Mouse (Mus musculus) ovary, postnatal 10 days (tissue): ENCODE results near the gene Setdb1.
A peak's percentile ranks its signal among the peaks of the same experiment; 100 is the strongest.

ENCODE experiments used
- DNase-seq: peaks from one replicate; pipeline ENCODE4 v3.0.0; 2022; ENCODE audit warnings: low spot score

Gene Setdb1

DNA sequence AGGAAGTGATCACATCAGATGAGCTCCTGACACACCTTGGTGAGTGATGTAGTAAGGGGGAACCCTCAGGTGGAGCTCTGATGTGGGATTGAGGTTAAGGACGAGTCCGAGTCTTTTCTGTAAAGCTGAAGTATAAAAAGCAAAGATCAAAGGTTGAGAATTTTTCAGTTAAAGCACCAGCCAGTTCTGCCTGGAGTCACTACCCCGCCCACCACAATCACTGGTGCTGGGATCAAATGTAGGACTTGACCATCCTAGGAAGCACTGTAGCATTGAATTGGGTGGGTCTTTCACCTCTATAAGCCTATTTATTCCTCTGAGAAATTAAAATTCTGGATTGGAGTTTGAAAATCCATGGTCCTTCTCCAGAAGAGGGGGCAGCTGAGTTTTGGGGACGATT is 66.0 kb downstream of the Setdb1 start:
- DNase-seq = no peak

DNA sequence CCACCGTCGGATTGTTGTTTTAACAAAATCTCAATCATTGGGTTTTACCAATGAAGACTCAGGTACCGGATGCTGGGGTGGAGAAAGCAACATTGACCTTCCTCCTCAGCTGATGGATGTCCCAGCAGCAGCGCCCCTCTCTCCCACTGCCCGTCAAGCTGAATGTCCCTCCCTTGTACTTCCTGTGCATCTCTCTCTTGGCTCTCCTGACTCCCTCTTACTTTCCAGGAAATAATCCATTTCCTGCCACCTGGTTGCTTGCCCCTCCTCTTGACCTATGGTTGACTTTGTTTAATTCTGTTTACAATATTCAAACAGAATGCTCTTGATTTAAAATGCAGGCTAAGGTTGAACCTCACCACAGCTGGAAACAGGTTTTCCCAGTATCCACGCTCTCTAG is 66.8 kb downstream of the Setdb1 start:
- no peak for DNase-seq

DNA sequence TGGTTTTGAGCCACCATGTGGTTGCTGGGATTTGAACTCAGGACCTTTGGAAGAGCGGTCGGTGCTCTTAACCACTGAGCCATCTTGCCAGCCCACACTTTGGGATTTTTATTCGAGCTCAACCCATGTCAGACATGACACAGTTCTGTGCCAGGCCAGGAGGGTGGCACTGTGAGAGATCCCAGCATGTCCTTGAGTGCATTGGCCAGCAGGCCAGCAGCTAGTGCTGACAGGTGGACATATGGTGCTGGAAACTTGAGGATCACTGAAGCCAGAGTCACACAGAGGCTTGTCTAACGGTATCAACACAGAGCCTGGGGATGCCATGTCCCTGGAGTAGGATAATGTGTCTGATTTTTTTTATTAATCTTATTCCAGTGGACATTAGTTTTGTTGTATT is 67.6 kb downstream of the Setdb1 start:
- DNase-seq = no peak

DNA sequence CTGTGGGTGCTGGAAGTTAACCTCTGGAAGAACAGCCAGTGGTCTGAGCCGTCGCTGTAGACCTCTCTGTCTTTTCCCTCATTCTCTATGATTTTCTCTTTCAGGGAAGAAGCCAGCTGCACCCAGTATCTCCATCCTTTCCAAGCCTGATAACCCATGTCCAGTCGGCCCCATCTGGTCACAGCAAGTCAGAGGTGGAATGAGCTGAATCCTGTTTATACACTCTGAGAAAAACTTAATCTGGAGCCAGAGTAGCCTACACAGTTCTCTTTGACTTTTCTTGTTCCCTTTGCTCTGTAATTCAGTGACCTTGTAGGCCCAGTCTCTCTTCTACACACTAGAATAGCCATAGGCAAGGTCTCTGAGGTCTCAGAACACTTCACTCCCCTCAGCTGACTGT is 69.5 kb downstream of the Setdb1 start:
- DNase-seq = no peak

DNA sequence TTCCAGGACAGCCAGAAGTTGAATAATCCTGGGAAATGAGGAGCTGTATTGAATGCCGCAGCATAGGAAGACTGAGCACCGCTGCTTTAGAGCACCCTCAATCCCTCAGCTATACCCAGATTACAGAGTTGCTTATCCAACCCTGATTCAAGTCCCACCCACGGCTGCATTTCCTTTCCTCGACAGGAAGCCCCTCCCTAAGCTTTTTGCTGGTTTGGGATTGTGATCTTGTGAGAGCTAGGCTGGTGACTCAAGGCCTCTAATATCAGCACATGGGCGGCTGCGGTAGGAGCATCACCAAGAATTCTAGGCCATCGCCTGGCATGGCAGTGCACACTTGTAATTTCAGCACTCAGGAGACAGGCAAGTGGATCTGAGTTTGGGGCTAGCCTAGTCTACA is 70.5 kb downstream of the Setdb1 start:
- DNase-seq = no peak

DNA sequence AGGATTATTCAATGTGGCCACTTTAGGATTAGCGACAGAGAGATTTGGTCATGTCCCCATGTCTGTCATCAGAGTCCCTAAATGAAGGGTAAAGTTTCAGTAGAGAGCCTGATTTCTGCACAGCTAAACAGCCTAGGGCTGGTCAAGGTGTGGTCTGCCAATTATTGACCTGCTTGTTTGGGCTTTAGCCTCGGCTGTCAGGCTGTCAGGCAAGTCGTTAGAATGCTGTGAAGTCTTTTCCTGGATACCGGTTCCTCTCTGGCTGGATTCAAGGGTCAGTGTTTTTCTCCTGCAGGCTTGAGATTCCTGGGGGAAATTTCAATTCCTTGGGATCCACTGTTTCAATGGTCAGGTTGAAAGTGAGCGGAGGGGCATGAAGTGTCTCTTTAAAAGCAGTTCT is 71.0 kb downstream of the Setdb1 start:
- DNase-seq = no peak

DNA sequence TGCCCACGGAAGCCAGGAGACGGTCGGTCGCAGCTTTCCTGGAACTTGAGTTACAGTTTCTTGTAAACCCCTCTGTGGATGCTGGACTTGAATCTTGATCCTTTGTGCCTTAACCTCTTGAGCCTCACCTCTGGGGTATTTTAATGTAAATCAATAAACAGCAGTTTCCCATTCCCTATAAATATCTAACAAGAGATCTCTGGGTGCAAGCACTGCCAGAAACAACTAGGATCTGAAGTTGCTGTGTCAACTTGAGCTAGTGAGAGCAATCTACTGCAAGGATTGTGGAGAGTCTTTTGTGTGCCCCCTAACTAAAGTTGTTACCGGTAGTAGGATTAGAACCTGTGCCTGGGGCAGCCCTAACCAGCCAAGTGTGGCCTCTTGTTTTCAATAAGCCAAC is 71.6 kb downstream of the Setdb1 start:
- no peak for DNase-seq

DNA sequence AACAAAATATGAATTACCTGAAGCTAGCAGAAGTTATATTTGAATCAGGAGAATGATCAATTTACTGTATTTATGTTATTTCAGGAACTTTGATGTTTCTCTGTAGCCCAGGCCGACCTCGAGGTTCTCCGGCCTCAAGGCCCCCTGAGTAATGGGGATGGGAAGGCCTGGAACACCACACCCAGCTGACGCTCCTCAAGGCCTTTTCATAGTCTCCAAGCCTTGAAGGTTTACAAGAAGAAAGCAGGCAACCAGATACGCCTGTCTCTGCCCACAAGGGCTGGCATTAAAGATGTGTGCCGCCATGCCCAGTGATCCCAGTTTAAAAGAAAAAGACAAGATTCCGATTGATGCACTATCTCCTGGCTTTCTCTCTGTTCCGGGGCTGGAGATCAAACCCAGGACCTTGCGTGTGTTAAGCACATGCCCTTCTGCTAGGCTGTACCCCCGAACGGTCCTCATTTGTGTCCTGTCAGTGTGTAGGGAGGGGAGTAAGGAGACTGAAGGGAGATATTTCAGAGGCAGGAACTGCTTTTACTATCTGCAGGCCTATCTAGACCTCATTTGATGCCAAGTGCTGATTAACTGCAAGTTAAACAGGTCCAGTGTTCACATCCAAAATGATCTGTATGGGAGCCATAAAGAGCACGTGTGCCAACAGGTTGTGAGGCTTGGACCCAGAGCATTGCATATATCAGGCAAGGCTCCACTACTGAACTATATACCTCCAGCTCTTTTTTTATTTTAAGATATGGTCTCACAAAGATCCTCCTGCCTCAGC is 72.3 kb downstream of the Setdb1 start:
- no peak for DNase-seq

DNA sequence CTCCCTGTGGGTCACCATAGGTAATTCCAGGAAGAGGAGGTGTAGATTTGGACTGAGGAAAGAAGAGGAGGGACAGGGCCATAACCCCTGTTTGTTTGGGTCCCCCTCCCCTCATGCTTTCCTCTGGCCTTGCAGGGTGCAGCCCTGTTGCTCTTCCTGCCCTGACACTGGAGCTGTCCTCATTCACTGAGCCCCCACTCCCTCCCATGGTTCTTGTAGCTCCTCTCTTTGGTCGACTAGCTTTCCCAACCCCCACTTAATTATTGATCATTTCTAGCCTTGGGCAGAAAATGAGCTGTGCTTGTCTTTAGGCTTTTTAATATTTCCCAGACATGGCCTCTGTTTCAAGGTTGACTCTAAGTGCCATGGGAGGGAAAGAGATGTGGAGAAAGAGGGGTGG is 72.9 kb downstream of the Setdb1 start:
- DNase-seq = no peak

DNA sequence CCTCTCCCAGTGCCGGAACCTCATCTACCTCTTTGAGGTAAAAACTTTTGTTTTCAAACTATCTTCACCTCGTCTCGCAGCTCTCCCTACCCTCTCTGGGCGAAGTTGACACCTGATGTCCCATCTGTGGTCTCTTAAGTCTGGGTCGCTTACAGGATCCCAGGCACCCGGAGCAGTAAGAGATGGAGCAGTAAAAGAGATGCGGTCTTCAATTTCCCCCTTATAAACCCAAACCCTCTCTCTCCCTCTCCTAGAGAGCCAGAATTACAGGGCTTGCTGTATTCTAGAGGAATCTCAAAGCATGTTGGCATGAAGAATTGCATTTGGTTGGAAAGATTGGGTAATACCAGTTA is 73.4 kb downstream of the Setdb1 start:
- DNase-seq = no peak

DNA sequence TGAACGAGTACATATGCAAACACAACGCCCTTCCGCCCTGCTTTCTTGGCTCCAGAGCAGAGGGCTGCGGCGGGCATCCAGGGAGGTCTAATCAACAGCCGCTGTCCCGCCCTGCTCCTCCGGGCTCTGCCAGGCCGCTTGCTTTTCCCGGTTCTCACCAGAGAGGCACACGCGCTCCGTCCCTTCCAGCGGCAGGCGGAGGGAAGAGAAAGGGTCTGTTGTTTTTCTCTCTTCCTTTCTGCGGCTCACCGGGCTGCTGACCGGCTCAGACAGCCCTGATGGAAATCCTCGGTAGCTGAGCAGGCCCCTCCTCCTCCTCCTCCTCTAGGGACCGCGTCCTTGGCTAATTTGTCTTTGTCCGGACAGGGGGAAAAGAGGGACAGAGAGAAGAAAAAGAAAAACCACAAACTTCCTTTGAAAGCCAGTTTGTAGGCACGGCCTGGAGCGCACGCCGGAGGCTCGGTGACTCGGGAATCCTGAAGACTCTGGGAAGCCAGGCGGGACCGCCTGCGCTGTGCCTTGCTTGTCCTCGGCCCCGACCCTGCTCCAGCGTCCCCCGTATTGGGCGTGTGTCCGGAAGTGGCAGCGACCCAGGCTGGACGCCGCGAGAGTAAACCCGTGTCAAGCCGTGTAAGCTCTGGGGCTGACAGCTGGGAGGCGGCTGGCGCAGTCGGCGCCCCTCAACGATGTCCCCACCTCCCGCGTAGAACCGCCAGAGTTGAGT is 74.0 kb downstream of the Setdb1 start:
- DNase-seq = peak; percentile 57

DNA sequence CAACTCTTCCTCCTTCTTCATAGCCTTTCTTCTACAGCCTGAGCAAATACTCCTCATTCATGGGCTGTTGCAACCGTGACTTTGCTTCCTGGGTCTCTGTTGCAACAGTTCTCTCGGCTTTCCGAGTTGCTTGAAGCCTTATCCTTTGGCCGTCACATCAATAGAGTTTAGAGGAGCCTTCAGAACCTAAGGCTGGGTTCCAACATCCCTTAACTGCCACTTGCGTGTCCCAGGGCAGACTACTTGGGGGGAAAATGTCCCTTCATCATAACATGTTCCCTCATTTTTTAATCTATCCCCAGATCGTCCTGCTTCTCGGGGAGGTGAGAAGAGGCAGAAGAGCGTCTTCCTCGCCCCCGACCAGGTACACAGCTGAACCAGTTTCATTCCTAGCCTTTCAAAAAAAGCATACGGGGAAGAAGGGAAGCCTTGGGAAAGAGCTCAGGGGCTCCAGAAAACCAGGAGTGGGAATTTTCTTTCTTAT is 74.6 kb downstream of the Setdb1 start:
- peak; percentile 21 for DNase-seq

DNA sequence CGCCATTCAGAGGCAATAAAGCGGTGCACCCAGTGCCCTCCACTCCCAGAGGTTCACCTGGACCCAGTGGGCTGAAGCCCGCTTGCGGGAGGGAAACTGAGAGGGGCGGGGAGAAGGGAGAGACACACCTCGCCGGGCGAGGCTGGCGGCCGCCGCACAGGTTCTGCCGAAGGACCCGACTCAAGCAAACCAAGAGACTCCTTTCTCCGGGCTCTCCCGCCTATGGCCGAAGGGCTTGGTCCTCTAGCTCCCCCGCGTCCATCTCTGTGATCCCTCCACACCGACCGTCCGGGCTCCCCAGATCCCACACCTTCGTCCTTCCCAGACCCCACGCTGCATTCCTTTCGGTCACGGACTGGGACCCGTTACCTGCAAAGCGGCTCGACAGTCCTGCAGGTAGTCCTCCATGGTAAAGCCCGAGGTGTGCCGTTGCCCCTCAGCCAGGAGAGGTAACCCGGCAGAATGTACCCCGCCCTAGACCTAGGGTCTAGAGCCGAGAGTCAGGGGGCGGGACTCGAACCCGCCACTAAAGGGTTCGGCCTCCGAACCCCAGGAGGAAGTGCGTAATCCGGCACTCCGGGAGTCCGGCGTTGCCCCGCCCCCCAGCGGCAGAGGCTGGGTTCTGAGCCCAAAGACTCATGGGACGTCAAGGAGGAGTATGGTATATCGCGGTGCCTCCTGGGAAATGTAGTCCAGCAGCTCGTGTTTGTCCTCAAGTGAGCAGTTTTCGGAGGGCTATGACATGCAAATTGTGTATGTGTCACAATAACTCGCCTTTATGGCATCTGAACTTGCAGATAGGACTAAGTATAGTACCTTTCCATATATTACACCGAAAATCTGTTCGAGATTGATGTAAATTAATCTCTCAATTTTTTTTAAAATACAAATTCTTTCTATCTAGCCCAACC is 75.5 kb downstream of the Setdb1 start, which contains the start of the genes Mindy1 and Prune1:
TSS of gene Mindy1 (plus strand) at position 130 of the 911 bp plus-strand sequence.
TSS of gene Prune1 (minus strand) at position 861 of the 911 bp plus-strand sequence.
- DNase-seq = peak; percentile 91

DNA sequence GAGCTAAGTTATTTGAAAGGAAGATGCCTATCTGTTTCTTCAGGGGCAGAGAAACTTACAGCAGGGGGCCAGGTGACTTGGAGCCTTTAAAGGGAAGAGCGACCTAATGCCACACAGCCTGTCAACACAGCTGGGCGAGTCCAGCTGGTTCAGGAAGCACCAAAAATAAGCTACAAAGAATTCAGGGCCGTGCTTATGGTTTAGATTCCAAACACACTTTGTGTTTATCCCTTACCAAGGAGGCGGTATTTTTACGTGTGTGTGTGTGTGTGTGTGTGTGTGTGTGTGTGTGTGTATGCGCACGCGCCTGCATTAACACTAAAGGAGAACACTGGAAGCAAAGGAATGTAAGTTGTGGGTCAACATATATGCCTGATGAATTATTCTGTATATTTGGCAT is 76.3 kb downstream of the Setdb1 start:
- DNase-seq = no peak

DNA sequence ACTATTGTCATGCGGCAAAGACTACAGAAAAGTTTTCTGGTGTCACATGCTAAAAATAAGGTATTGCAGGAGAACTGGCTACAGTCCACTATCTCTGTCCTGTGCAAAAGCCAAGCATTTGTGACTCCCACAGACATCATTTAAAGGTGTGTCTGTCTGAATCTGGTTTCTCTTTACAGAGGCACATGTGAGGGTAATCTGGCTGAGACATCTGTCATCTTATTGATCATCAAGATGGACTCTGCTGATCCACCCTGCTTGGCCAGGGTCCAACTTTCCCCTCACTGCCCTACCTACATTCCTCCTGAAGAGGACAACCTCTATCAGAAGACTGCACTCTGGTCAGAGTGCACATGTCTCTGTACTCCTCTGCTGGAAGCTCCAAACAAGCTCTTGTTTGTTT is 79.9 kb downstream of the Setdb1 start:
- DNase-seq = no peak

DNA sequence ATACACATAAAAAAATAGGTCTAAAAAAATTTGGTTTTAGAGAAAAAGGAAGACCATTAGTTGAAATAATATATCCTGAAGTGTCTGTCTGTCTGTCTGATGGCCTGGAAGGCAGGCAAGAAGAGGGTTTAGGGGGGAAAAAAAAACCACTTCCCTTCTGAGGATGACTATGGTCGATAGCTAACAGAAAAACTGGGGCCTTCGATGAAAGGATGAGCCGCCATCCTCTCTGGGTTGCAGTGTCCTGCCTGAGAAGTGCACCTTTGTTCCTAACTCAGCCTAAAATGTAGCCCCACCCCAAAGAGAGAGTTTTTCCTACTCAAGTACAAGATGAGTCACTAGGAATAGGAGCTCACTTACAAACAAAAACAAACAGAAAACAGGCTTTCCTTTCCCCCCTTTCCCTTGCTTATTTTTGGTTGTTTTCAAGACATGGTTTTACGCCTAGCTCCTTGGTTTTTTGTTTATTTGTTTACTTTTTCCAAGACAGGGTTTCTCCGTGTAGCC is 80.5 kb downstream of the Setdb1 start:
- no peak for DNase-seq

DNA sequence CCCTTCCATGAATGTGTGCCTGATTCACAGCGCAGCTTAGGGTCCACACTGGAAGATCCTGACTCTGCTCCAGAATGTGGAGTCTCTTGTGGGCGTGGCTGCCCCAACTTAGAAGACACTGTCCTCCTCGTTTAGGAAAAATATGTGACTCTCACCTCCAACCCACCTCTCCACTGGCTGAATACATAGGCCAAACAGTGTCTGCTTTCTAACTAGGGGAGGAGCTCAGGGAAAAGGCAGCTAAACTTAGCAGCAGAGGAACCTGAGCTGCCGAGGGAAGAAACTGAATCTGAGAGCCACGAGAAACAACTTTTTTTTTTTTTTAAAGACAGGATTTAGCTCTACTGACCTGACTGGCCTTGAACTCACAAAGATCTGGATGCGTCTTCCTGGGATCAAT is 81.8 kb downstream of the Setdb1 start:
- DNase-seq = no peak

DNA sequence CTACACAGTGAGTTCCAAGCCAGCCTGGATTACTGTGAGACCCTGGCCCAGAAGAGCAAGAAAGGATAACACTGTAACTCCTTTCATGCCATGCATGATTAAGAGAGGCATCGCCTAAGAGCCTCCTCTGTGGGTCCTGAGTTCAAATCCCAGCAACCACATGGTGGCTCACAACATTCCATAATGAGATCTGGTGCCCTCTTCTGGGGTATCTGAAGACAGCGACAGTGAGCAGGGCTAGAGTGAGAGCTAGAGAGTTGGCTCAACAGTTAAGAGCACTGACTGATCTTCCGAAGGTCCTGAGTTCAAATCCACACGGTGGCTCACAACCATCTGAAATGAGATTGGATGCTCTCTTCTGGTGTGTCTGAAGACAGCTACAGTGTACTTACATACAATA is 82.5 kb downstream of the Setdb1 start:
- no peak for DNase-seq
